Mouse (Mus musculus) heart, embryonic 11.5 days (tissue): ENCODE results near the gene Zbed3. TPM values are rescaled to one million over a fixed set of nuclear protein-coding genes. Genes with fewer than 3 reads are reported as not detected.
A peak's percentile ranks its signal among the peaks of the same experiment; 100 is the strongest.

Source experiments
- ATAC-seq: fragments of 200-750 bp; cut with Nextera tagmentation; replicated peaks from 2 replicates; pipeline ENCODE4 v1.8.0; 2017; ENCODE audit warnings: moderate library complexity; ENCODE audit not compliant: insufficient number of reproducible peaks, low FRiP score, low TSS enrichment
- H3K27ac ChIP-seq: fragments of 300-500 bp; sonication (generic); 2 replicates; pipeline ENCODE4 v1.5.1; 2014; ENCODE audit warnings: mild to moderate bottlenecking, low read depth, low read length
- H3K27me3 ChIP-seq: fragments of 300-500 bp; sonication (generic); 2 replicates; pipeline ENCODE4 v1.6.1; 2014; ENCODE audit warnings: mild to moderate bottlenecking, low read length, mixed read lengths; ENCODE audit not compliant: control insufficient read depth, insufficient read depth
- H3K36me3 ChIP-seq: fragments of 300-500 bp; sonication (generic); 2 replicates; pipeline ENCODE4 v1.6.1; 2014; ENCODE audit warnings: mild to moderate bottlenecking, low read length, moderate library complexity, mixed read lengths; ENCODE audit not compliant: control insufficient read depth, insufficient read depth
- H3K4me1 ChIP-seq: fragments of 300-500 bp; sonication (generic); 2 replicates; pipeline ENCODE4 v1.6.1; 2014; ENCODE audit warnings: low read length; ENCODE audit not compliant: control insufficient read depth, insufficient read depth
- H3K4me2 ChIP-seq: fragments of 300-500 bp; sonication (generic); 2 replicates; pipeline ENCODE4 v1.6.1; 2014; ENCODE audit warnings: mild to moderate bottlenecking, moderate library complexity
- H3K4me3 ChIP-seq: fragments of 300-500 bp; sonication (generic); 2 replicates; pipeline ENCODE4 v1.5.1; 2014; ENCODE audit warnings: low read depth, low read length
- H3K9ac ChIP-seq: fragments of 300-500 bp; sonication (generic); 2 replicates; pipeline ENCODE4 v1.6.1; 2014; ENCODE audit warnings: mild to moderate bottlenecking, low read depth, low read length, moderate library complexity
- H3K9me3 ChIP-seq: fragments of 300-500 bp; sonication (generic); replicated peaks from 2 replicates; pipeline ENCODE4 v1.6.1; 2016; ENCODE audit warnings: low read length; ENCODE audit not compliant: control insufficient read depth
- WGBS: fragments of 180-500 bp; shearing (Covaris S2); extraction: QIAGEN DNeasy Blood & Tissue Kit; methylation state at CpG from one replicate; pipeline ENCODE4 v1.1.7; 2014; ENCODE audit not compliant: insufficient replicate concordance; 5-methylcytosine and 5-hydroxymethylcytosine counted together
- polyA plus RNA-seq: library from polyadenylated mRNA; unstranded; fragments of >200 nt; fragmentation: Nextera tagmentation; extraction: Ambion mirVana; gene quantifications from 2 replicates; pipeline ENCODE4 v1.2.1, GENCODE M21; 2014

Zbed3 gene
- polyA plus RNA-seq, 1 experiment from 2014 or later: 57.8 TPM

GRCm38 (mm10) chr13:95326611-95327344, 3.4 kb downstream of the Zbed3 start:
- Histone ChIP-seq H3K4me3 (peak overlapping the region; percentile 87), H3K27me3 (no peaks in the 10 kb centered on the region), H3K9me3 (no peaks in the 10 kb centered on the region), H3K9ac (peak overlapping the region; percentile 99), H3K36me3 (no peaks in the 10 kb centered on the region), H3K4me2 (peak overlapping the region; percentile 89), H3K27ac (no peak overlapping the region), H3K4me1 (peaks cover 8% of the 10 kb centered on the region)
- 19% methylated on average over 21 of the region's 21 CpGs for WGBS
- ATAC-seq: no peak

- Histone ChIP-seq H3K4me2 (peak overlapping the region; percentile 89), H3K9me3 (no peaks in the 10 kb centered on the region), H3K4me1 (peaks cover 8% of the 10 kb centered on the region), H3K4me3 (peak overlapping the region; percentile 87), H3K27ac (no peak overlapping the region), H3K9ac (peak overlapping the region; percentile 99), H3K27me3 (no peaks in the 10 kb centered on the region), H3K36me3 (no peaks in the 10 kb centered on the region)
- ATAC-seq: no peak
- WGBS: 15% methylated on average over 5 of the region's 5 CpGs
Observed at GRCm38 (mm10) chr13:95327345-95327741, 3.9 kb downstream of the Zbed3 start.

- Histone ChIP-seq H3K4me2 (no peak overlapping the region), H3K9ac (no peak overlapping the region), H3K27ac (no peak overlapping the region), H3K9me3 (no peaks in the 10 kb centered on the region), H3K27me3 (no peaks in the 10 kb centered on the region), H3K4me3 (no peak overlapping the region), H3K4me1 (peaks cover 8% of the 10 kb centered on the region), H3K36me3 (no peaks in the 10 kb centered on the region)
- no peak for ATAC-seq
- WGBS: 83% methylated on average over 11 of the region's 11 CpGs
Observed at GRCm38 (mm10) chr13:95328767-95329166, 5.4 kb downstream of the Zbed3 start.

- no peaks in the 10 kb centered on the region for H3K9me3 ChIP-seq
- H3K27ac ChIP-seq: no peak overlapping the region
- H3K27me3 ChIP-seq: no peaks in the 10 kb centered on the region
- ATAC-seq: no peak
- no peak overlapping the region for H3K4me2 ChIP-seq
- 53% methylated on average over 11 of the region's 11 CpGs for WGBS
- peaks cover 8% of the 10 kb centered on the region for H3K4me1 ChIP-seq
- H3K9ac ChIP-seq: no peak overlapping the region
- H3K36me3 ChIP-seq: no peaks in the 10 kb centered on the region
- no peak overlapping the region for H3K4me3 ChIP-seq
Observed at GRCm38 (mm10) chr13:95330507-95330906, 7.1 kb downstream of the Zbed3 start.

GRCm38 (mm10) chr13:95332086-95332899, 8.9 kb downstream of the Zbed3 start:
- no peak for ATAC-seq
- Histone ChIP-seq H3K27me3 (no peaks in the 10 kb centered on the region), H3K27ac (no peak overlapping the region), H3K9me3 (no peaks in the 10 kb centered on the region), H3K4me2 (no peak overlapping the region), H3K4me1 (peaks cover 1% of the 10 kb centered on the region), H3K36me3 (peaks cover 12% of the 10 kb centered on the region), H3K4me3 (no peak overlapping the region), H3K9ac (no peak overlapping the region)
- 80% methylated on average over 11 of the region's 11 CpGs for WGBS

GRCm38 (mm10) chr13:95336122-95336677, 12.8 kb downstream of the Zbed3 start:
- Histone ChIP-seq H3K4me3 (no peak overlapping the region), H3K27ac (no peak overlapping the region)

GRCm38 (mm10) chr13:95343470-95343869, 20.1 kb downstream of the Zbed3 start:
- Histone ChIP-seq H3K36me3 (no peaks in the 10 kb centered on the region; the same call in 1 of the 2 replicates), H3K9ac (no peak overlapping the region), H3K9me3 (no peaks in the 10 kb centered on the region), H3K4me3 (no peak overlapping the region), H3K27ac (no peak overlapping the region), H3K27me3 (no peaks in the 10 kb centered on the region), H3K4me2 (no peak overlapping the region), H3K4me1 (no peaks in the 10 kb centered on the region)
- no peak for ATAC-seq
- WGBS: 82% methylated on average over 8 of the region's 8 CpGs

More at GRCm38 (mm10) chr13:95336122-95336677, 12.8 kb downstream of the Zbed3 start:
- Histone ChIP-seq H3K9ac (no peak overlapping the region), H3K36me3 (peaks cover 15% of the 10 kb centered on the region), H3K4me2 (no peak overlapping the region), H3K9me3 (no peaks in the 10 kb centered on the region), H3K4me1 (no peaks in the 10 kb centered on the region), H3K27me3 (no peaks in the 10 kb centered on the region)
- no peak for ATAC-seq
- WGBS: 73% methylated on average over 40 of the region's 40 CpGs

GRCm38 (mm10) chr13:95345869-95346268, 22.5 kb downstream of the Zbed3 start:
- ATAC-seq: no peak
- Histone ChIP-seq H3K9ac (no peak overlapping the region), H3K27me3 (no peaks in the 10 kb centered on the region), H3K27ac (no peak overlapping the region), H3K36me3 (no peaks in the 10 kb centered on the region; the same call in 1 of the 2 replicates), H3K9me3 (no peaks in the 10 kb centered on the region), H3K4me3 (no peak overlapping the region), H3K4me2 (no peak overlapping the region), H3K4me1 (no peaks in the 10 kb centered on the region)
- 75% methylated on average over 6 of the region's 6 CpGs for WGBS
